Mouse (Mus musculus) forebrain, embryonic 10.5 days (tissue): ENCODE measurements around the gene Efs. TPM values are rescaled to one million over a fixed set of nuclear protein-coding genes. Genes with fewer than 3 reads are reported as not detected.

ENCODE experiments used
- DNase-seq: peaks from one replicate; pipeline ENCODE4 v3.0.0-alpha.2; 2017; ENCODE audit warnings: low spot score; ENCODE audit errors: extremely low spot score
- H3K27ac ChIP-seq: fragments of 300-500 bp; sonication (generic); 2 replicates; pipeline ENCODE4 v1.5.1; 2016; ENCODE audit warnings: mild to moderate bottlenecking
- H3K27me3 ChIP-seq: fragments of 300-500 bp; sonication (generic); 2 replicates; pipeline ENCODE4 v1.6.1; 2016; ENCODE audit warnings: mild to moderate bottlenecking; ENCODE audit not compliant: poor library complexity, severe bottlenecking
- H3K36me3 ChIP-seq: fragments of 300-500 bp; sonication (generic); replicated peaks from 2 replicates; pipeline ENCODE4 v1.6.1; 2016; ENCODE audit warnings: mild to moderate bottlenecking, moderate library complexity
- H3K4me1 ChIP-seq: fragments of 300-500 bp; sonication (generic); 2 replicates; pipeline ENCODE4 v1.6.1; 2016
- H3K4me3 ChIP-seq: fragments of 300-500 bp; sonication (generic); 2 replicates; pipeline ENCODE4 v1.5.1; 2016; ENCODE audit warnings: mild to moderate bottlenecking, moderate library complexity
- H3K9me3 ChIP-seq: fragments of 300-500 bp; sonication (generic); 2 replicates; pipeline ENCODE4 v1.6.1; 2016; ENCODE audit warnings: mild to moderate bottlenecking, moderate library complexity
- WGBS: fragments of 180-500 bp; shearing (Covaris S2); methylation state at CpG from one replicate; pipeline ENCODE4 v1.1.7; 2016; 5-methylcytosine and 5-hydroxymethylcytosine counted together
- polyA plus RNA-seq: library from polyadenylated mRNA; unstranded; fragments of >200 nt; fragmentation: Nextera tagmentation; extraction: Ambion mirVana; gene quantifications from 2 replicates; pipeline ENCODE4 v1.2.1, GENCODE M21; 2016

The Efs gene
- polyA plus RNA-seq, 1 experiment from 2014 or later, result 38.3 TPM

GRCm38 (mm10) chr14:54943971-54944370, 18.0 kb upstream of the Efs start:
- no peak for DNase-seq
- H3K27ac ChIP-seq, result no peak overlapping the region
- H3K27me3 ChIP-seq, result no peaks in the 10 kb centered on the region
- H3K9me3 ChIP-seq, result no peaks in the 10 kb centered on the region
- H3K36me3 ChIP-seq, result no peaks in the 10 kb centered on the region
- no peak overlapping the region for H3K4me3 ChIP-seq
- 0 out of 2 replicates have a peak, but pooled peaks cover 5% of the 10 kb centered on the region for H3K4me1 ChIP-seq
- 92% methylated on average over 7 of the region's 7 CpGs for WGBS

- DNase-seq, result no peak
- Histone ChIP-seq H3K4me1 (0 out of 2 replicates have a peak, but pooled peaks cover 5% of the 10 kb centered on the region), H3K27ac (no peak overlapping the region), H3K9me3 (no peaks in the 10 kb centered on the region), H3K27me3 (no peaks in the 10 kb centered on the region), H3K4me3 (no peak overlapping the region), H3K36me3 (no peaks in the 10 kb centered on the region)
- WGBS, result 83% methylated on average over 8 of the region's 8 CpGs
Measured at GRCm38 (mm10) chr14:54942479-54942878, 16.6 kb upstream of the Efs start.

GRCm38 (mm10) chr14:54941024-54941978, 15.4 kb upstream of the Efs start:
- Histone ChIP-seq H3K27ac (no peak overlapping the region), H3K36me3 (no peaks in the 10 kb centered on the region), H3K4me1 (peaks cover 10% of the 10 kb centered on the region), H3K4me3 (no peak overlapping the region), H3K27me3 (no peaks in the 10 kb centered on the region), H3K9me3 (no peaks in the 10 kb centered on the region)
- 75% methylated on average over 13 of the region's 13 CpGs for WGBS
- DNase-seq, result no peak

GRCm38 (mm10) chr14:54940176-54940530, 14.2 kb upstream of the Efs start:
- no peak overlapping the region for H3K4me3 ChIP-seq
- no peak for DNase-seq
- H3K4me1 ChIP-seq, result peaks cover 16% of the 10 kb centered on the region
- no peaks in the 10 kb centered on the region for H3K36me3 ChIP-seq
- no peak overlapping the region for H3K27ac ChIP-seq
- H3K9me3 ChIP-seq, result no peaks in the 10 kb centered on the region
- no peaks in the 10 kb centered on the region for H3K27me3 ChIP-seq
- WGBS, result 96% methylated on average over 3 of the region's 3 CpGs

- Histone ChIP-seq H3K36me3 (no peaks in the 10 kb centered on the region), H3K27me3 (no peaks in the 10 kb centered on the region), H3K9me3 (no peaks in the 10 kb centered on the region), H3K27ac (no peak overlapping the region), H3K4me3 (no peak overlapping the region), H3K4me1 (peaks cover 16% of the 10 kb centered on the region)
- DNase-seq, result peak; percentile 66
- 56% methylated on average over 12 of the region's 12 CpGs for WGBS
Measured at GRCm38 (mm10) chr14:54939434-54940175, 13.7 kb upstream of the Efs start.

GRCm38 (mm10) chr14:54938431-54939219, 12.7 kb upstream of the Efs start:
- no peaks in the 10 kb centered on the region for H3K27me3 ChIP-seq
- no peak for DNase-seq
- no peaks in the 10 kb centered on the region for H3K9me3 ChIP-seq
- H3K27ac ChIP-seq, result 0 out of 2 replicates have a peak overlapping the region, but pooled peaks have one; percentile 25
- H3K4me3 ChIP-seq, result no peak overlapping the region
- H3K36me3 ChIP-seq, result no peaks in the 10 kb centered on the region
- WGBS, result 80% methylated on average over 15 of the region's 15 CpGs
- H3K4me1 ChIP-seq, result peaks cover 16% of the 10 kb centered on the region

- no peak for DNase-seq
- 0 out of 2 replicates have a peak overlapping the region, but pooled peaks have one; percentile 25 for H3K27ac ChIP-seq
- 93% methylated on average over 16 of the region's 16 CpGs for WGBS
- peaks cover 26% of the 10 kb centered on the region for H3K4me1 ChIP-seq
- H3K27me3 ChIP-seq, result no peaks in the 10 kb centered on the region
- H3K36me3 ChIP-seq, result no peaks in the 10 kb centered on the region
- no peak overlapping the region for H3K4me3 ChIP-seq
- H3K9me3 ChIP-seq, result no peaks in the 10 kb centered on the region
Measured at GRCm38 (mm10) chr14:54937361-54938182, 11.6 kb upstream of the Efs start.

- Histone ChIP-seq H3K36me3 (no peaks in the 10 kb centered on the region), H3K9me3 (no peaks in the 10 kb centered on the region), H3K27ac (peak overlapping the region; percentile 80), H3K4me3 (no peak overlapping the region), H3K27me3 (no peaks in the 10 kb centered on the region), H3K4me1 (peaks cover 31% of the 10 kb centered on the region)
- DNase-seq, result no peak
- 57% methylated on average over 6 of the region's 6 CpGs for WGBS
Measured at GRCm38 (mm10) chr14:54936831-54937160, 10.9 kb upstream of the Efs start.

- H3K27ac ChIP-seq, result peak within 1 kb of the TSS; percentile 80
- peaks cover 37% of the 10 kb centered on the region for H3K4me1 ChIP-seq
- no peaks in the 10 kb centered on the region for H3K27me3 ChIP-seq
- H3K36me3 ChIP-seq, result no peaks in the 10 kb centered on the region
- no peak within 1 kb of the TSS for H3K4me3 ChIP-seq
- H3K9me3 ChIP-seq, result no peaks in the 10 kb centered on the region
- no peak for DNase-seq
- 42% methylated on average over 8 of the region's 8 CpGs for WGBS
Measured at GRCm38 (mm10) chr14:54935904-54936830, 10.2 kb upstream of the Efs start, which contains the start of gene Cmtm5. Gene Cmtm5, plus strand, starts transcription at chr14:54936261.

- DNase-seq, result no peak
- Histone ChIP-seq H3K27ac (peak within 1 kb of the TSS; percentile 53; the same call in 1 of the 2 replicates), H3K4me3 (no peak within 1 kb of the TSS), H3K9me3 (no peaks in the 10 kb centered on the region), H3K4me1 (peaks cover 53% of the 10 kb centered on the region), H3K27me3 (peaks cover 12% of the 10 kb centered on the region), H3K36me3 (no peaks in the 10 kb centered on the region)
- WGBS, result 46% methylated on average over 6 of the region's 6 CpGs
Measured at GRCm38 (mm10) chr14:54932645-54933150, 6.8 kb upstream of the Efs start, which contains the start of gene Il25. Gene Il25, plus strand, starts transcription at chr14:54932695.

GRCm38 (mm10) chr14:54930431-54930830, 4.5 kb upstream of the Efs start:
- Histone ChIP-seq H3K27ac (peak overlapping the region; percentile 8; the same call in 1 of the 2 replicates), H3K4me3 (no peak overlapping the region), H3K36me3 (no peaks in the 10 kb centered on the region), H3K27me3 (peaks cover 24% of the 10 kb centered on the region), H3K9me3 (no peaks in the 10 kb centered on the region), H3K4me1 (peaks cover 64% of the 10 kb centered on the region)
- 26% methylated on average over 2 of the region's 2 CpGs for WGBS
- no peak for DNase-seq
